Mouse (Mus musculus): Measurements from ENCODE around the gene Btrc.

DNA sequence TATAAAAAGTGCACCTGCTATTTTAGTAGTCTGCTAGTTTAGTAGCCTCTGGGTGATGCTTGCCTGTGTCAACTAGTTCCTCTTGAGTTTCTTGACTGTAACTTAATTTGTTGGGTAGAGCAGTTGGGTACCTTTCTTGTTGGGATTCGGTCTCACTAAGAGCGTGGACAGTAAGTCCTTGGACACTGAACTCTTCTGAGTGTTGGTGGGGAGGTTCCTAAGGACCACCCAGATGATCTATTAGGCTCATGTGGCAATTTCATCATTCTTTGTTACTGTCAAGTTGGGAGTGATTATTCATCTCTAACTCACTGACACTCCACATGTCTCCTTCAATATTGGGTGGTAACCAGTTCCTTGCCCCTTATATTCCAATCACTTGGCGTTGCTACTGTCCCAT lies 90.9 kb downstream of the Btrc start:
- TF ChIP-seq POLR2A (IDR thresholded peaks at IDR 0.05; ENCODE audit: borderline replicate concordance, insufficient read depth, low read length) (no peak), CTCF (IDR thresholded peaks at IDR 0.05; ENCODE audit: borderline replicate concordance, insufficient read depth, low read depth, low read length) (no peak)

Data from cerebellum, adult 2 months (tissue).